Mouse (Mus musculus) ES-Bruce4 (cell line): ENCODE measurements around the gene Clhc1. TPM values are rescaled to one million over a fixed set of nuclear protein-coding genes. Genes with fewer than 3 reads are reported as not detected.
A peak's percentile ranks its signal among the peaks of the same experiment; 100 is the strongest.

Source experiments
- H3K27ac ChIP-seq: 2 replicates; pipeline ENCODE4 v1.5.1; 2012; ENCODE audit warnings: low read length, inconsistent platforms; ENCODE audit not compliant: insufficient read depth
- H3K27me3 ChIP-seq: 2 replicates; pipeline ENCODE4 v1.6.1; 2012; ENCODE audit warnings: mild to moderate bottlenecking, low read length, inconsistent platforms; ENCODE audit not compliant: control insufficient read depth, poor library complexity, insufficient read depth, severe bottlenecking
- H3K36me3 ChIP-seq: 2 replicates; pipeline ENCODE4 v1.6.1; 2012; ENCODE audit warnings: inconsistent platforms, mild to moderate bottlenecking, low read length, moderate library complexity; ENCODE audit not compliant: control insufficient read depth, poor library complexity, insufficient read depth, severe bottlenecking
- H3K4me1 ChIP-seq: one replicate; pipeline ENCODE4 v1.8.1; 2011; ENCODE audit warnings: low read length; ENCODE audit not compliant: control insufficient read depth, insufficient read depth
- H3K4me3 ChIP-seq: 2 replicates; pipeline ENCODE4 v1.5.1; 2011; ENCODE audit warnings: low read depth, mild to moderate bottlenecking, low read length
- H3K9ac ChIP-seq: 2 replicates; pipeline ENCODE4 v1.6.1; 2012; ENCODE audit warnings: low read depth, mild to moderate bottlenecking, inconsistent platforms; ENCODE audit not compliant: poor library complexity, severe bottlenecking
- H3K9me3 ChIP-seq: replicated peaks from 2 replicates; pipeline ENCODE4 v1.6.1; 2012; ENCODE audit warnings: mild to moderate bottlenecking, low read length, inconsistent platforms; ENCODE audit not compliant: control insufficient read depth, poor library complexity, insufficient read depth, severe bottlenecking
- CTCF ChIP-seq: IDR thresholded peaks from one replicate; pipeline ENCODE4 v1.8.1; 2011; ENCODE audit warnings: low read depth, low read length
- EP300 ChIP-seq: IDR thresholded peaks from 2 replicates; pipeline ENCODE4 v1.6.1; 2011; ENCODE audit warnings: low read depth, low read length; ENCODE audit not compliant: insufficient read depth
- POLR2A ChIP-seq: IDR thresholded peaks from one replicate; pipeline ENCODE4 v1.8.1; 2011; ENCODE audit warnings: low read length; ENCODE audit not compliant: insufficient read depth
- polyA plus RNA-seq: library from polyadenylated mRNA; stranded (reverse); fragments of >200 nt; gene quantifications from 2 replicates; pipeline ENCODE4 v1.2.4, GENCODE M21; 2011; ENCODE audit warnings: low read depth; ENCODE audit not compliant: missing spikeins, insufficient read depth, insufficient read length

Clhc1 gene
- polyA plus RNA-seq, 1 experiment: 1.2 TPM

DNA sequence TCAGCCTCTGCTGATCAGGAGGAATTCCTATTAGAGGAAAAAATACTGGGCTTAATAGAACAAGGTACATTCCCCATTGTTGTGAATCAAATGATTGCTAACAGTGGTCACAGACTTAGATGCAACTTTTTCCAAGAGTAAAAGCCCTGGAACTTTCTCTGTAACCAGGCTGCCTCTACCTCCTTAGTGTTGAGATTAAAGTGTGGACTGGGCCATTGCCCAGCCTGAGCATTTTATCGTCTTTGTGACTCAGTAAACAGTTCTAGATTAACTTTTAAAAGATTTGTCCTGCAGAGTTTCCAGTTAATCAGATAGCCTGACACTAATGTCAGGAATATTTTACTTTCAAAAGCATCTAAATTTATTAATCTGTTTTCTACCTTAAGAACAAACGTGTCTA is 988 bp upstream of the Clhc1 start:
- peak overlapping the region; percentile 97 for H3K4me3 ChIP-seq
- H3K36me3 ChIP-seq: peaks cover 41% of the 10 kb centered on the region
- TF ChIP-seq CTCF: no peak
- TF ChIP-seq POLR2A: no peak
- TF ChIP-seq EP300: no peak
- H3K27ac ChIP-seq: peak overlapping the region; percentile 81
- peak overlapping the region; percentile 98 for H3K9ac ChIP-seq
- no peaks in the 10 kb centered on the region for H3K4me1 ChIP-seq
- H3K27me3 ChIP-seq: no peaks in the 10 kb centered on the region
- H3K9me3 ChIP-seq: no peaks in the 10 kb centered on the region

DNA sequence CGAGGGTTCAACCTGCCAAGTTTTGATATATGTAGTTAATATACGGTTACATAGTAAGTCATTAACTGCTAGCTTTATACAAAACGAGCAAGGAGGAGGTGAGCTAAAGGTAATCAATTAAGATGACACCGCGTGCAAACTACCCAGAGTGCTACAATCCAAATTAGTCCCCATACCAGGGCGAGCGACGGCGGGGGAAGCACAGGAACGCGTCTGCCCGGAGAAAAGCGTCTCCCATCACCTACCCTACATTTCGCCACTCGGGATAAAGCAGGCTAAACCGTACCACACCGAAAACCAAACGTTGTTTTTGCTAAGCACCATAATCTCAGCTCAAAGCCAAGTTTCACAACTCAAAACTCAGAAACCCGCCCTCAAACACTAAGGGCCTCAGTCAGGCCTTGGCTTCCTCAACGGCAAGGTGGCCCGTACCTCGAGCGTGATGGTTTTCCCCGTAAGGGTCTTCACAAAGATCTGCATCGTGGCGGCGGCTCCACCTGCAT is 450 bp upstream of the Clhc1 start:
- Histone ChIP-seq H3K4me1 (no peaks in the 10 kb centered on the region), H3K9me3 (no peaks in the 10 kb centered on the region), H3K27ac (peak overlapping the region; percentile 52), H3K36me3 (peaks cover 37% of the 10 kb centered on the region), H3K27me3 (no peaks in the 10 kb centered on the region), H3K9ac (peak overlapping the region; percentile 98), H3K4me3 (peak overlapping the region; percentile 97)
- TF ChIP-seq CTCF (no peak), EP300 (no peak), POLR2A (no peak)

DNA sequence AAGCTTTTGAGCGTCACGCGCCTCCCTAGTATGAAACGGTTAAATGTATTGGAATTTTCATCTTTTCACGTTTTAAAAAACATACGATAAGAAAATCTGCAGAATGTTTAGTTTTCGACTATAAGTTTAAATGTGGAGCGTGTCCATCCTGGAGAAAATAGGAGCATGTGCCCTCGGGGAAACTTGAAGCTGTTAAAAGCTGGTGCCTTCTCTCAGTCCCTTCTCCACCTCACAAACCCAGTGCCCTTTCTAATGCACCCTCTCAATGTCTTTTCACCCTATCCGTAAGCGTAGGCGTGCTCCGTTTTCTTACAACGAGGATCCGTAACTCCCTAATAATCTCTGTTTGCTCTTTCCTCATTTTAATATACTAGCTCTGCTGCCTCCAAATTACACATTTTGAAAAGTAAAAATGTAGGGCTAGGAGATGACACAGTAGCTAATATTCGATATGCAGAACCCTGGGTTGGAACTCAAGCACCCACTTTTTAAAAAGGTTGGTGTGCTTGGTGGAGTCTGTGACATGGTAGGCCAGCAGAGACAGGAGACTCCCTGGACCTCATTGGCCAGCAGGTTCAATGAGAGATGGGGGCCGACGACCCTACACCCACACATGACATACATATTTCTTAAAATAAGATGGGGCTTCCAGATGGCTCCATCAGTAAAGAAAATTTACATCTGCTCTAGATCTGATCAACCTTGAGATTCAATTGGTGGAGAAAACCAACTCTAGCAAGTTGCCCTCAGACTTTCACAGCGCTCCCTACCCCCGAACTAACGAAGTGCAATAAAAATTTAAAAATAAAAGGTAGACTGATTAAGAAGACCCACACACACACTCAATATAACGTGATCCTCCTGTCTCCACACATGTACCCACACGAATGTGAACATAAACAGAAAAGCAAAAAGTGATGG is 1.0 kb downstream of the Clhc1 start:
- Histone ChIP-seq H3K9ac (peak overlapping the region; percentile 98), H3K27ac (peak overlapping the region; percentile 76), H3K27me3 (no peaks in the 10 kb centered on the region), H3K9me3 (no peaks in the 10 kb centered on the region), H3K36me3 (peaks cover 35% of the 10 kb centered on the region), H3K4me3 (peak overlapping the region; percentile 99), H3K4me1 (no peaks in the 10 kb centered on the region)
- no peak for TF ChIP-seq POLR2A

DNA sequence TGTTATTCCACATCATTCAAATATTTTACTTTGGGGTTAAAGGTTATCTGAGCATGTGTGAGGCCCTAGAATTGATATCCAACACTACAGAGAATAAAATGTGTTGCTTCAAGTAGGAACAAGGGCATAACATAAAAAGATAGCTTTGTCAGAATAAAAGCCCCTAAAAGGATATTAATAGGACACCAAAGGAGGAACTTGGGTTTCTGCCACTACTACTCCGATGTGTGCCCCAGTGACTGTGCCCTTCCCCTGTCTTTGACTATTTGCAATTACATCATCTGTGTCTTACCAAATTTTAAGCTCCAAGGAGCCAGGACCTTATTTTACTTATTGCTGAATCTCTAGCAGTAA is 1.7 kb downstream of the Clhc1 start:
- Histone ChIP-seq H3K9me3 (no peaks in the 10 kb centered on the region), H3K27me3 (no peaks in the 10 kb centered on the region), H3K9ac (no peak overlapping the region; the same call in 1 of the 2 replicates), H3K36me3 (peaks cover 29% of the 10 kb centered on the region), H3K4me3 (no peak overlapping the region), H3K27ac (no peak overlapping the region), H3K4me1 (no peaks in the 10 kb centered on the region)
- TF ChIP-seq EP300 (no peak), POLR2A (no peak), CTCF (no peak)

DNA sequence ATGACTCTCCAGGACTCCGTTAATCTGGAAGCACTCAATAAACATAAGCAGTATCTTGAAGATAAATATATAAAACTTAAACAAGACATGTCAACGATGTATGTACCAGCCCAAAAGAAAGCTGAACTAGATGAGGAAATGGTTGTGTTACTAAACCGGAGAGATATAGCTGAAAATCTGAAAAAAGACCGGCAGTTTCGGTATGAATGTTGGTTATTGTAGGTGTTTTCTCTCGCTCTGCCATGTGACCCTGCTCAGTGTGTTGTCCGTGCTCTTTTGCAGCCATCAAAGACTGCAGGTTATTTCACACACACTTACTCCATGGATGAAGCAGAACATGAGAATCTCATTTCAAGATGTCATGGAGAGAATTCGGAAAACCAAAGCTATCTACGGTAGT is 12.7 kb downstream of the Clhc1 start:
- Histone ChIP-seq H3K9me3 (no peaks in the 10 kb centered on the region), H3K4me3 (no peak overlapping the region), H3K4me1 (no peaks in the 10 kb centered on the region), H3K27ac (no peak overlapping the region), H3K9ac (no peak overlapping the region), H3K27me3 (no peaks in the 10 kb centered on the region), H3K36me3 (no peaks in the 10 kb centered on the region)
- TF ChIP-seq EP300 (no peak), CTCF (no peak), POLR2A (no peak)

DNA sequence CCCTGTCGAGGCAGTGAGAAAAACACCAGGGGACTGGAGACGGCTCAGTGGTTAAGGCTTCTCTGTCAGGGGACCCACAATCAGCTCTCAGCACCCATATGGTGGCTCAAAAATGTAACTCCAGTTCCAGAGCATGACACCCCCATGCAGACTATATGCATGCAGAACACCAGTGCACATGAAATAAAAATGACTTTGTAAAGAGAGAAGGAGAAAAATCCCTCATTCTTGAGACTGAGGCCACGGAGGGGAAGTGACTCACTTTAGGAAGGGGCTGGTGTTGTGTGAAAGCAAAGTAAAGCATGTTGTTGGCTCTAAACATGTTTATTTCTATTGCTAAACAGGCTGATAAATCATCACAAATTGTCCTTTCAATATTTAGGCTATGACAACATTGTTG is 13.2 kb downstream of the Clhc1 start:
- no peak overlapping the region for H3K27ac ChIP-seq
- H3K36me3 ChIP-seq: no peaks in the 10 kb centered on the region
- no peak overlapping the region for H3K4me3 ChIP-seq
- no peak for TF ChIP-seq CTCF
- no peak for TF ChIP-seq EP300
- TF ChIP-seq POLR2A: no peak
- no peak overlapping the region for H3K9ac ChIP-seq
- H3K9me3 ChIP-seq: no peaks in the 10 kb centered on the region
- H3K27me3 ChIP-seq: no peaks in the 10 kb centered on the region
- H3K4me1 ChIP-seq: no peaks in the 10 kb centered on the region
